Mouse (Mus musculus) lung, postnatal 10 days (tissue): Measurements from ENCODE around the gene Sacs.
A peak's percentile ranks its signal among the peaks of the same experiment; 100 is the strongest.

Experiments
- DNase-seq: peaks from one replicate; pipeline ENCODE4 v3.0.0; 2021

Sacs gene

DNA sequence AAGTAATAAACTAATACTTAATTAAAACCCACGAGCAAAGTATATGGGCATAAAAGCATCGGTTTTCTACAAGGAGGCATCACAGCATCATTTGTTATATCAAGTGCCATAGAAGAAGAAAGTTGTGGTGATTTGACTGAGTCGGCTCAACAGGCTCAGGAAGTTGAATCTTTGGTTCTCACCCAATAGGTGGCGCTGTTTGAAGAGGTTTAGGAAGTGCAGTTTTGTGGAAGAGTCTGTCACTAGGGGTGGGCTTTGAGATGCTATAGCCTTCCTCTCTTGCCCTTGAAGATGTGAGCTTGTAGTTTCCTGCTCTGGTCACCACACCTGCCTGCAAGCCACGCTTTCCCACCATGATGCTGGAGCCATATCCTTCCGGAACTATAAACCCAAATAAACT, 104.4 kb downstream of the Sacs start:
- DNase-seq, result peak; percentile 38

DNA sequence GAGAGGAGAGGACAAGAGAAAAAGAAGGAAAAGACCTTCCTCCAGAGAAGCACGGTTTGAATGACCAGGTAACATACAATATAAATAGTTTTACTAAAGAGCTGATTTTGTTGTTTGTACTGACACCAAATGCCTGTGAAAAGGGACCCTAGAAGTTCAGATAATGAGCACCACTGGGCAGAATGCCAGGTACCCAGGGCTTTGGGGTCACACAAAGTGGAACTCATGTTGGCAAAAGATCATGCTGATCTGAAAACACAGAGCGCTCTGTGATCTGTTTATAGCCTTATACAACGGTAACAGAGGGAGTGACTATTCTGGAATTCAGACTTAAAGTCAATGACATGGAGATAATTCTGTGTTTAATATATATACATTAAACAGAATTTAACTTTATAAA, 108.2 kb downstream of the Sacs start:
- no peak for DNase-seq

DNA sequence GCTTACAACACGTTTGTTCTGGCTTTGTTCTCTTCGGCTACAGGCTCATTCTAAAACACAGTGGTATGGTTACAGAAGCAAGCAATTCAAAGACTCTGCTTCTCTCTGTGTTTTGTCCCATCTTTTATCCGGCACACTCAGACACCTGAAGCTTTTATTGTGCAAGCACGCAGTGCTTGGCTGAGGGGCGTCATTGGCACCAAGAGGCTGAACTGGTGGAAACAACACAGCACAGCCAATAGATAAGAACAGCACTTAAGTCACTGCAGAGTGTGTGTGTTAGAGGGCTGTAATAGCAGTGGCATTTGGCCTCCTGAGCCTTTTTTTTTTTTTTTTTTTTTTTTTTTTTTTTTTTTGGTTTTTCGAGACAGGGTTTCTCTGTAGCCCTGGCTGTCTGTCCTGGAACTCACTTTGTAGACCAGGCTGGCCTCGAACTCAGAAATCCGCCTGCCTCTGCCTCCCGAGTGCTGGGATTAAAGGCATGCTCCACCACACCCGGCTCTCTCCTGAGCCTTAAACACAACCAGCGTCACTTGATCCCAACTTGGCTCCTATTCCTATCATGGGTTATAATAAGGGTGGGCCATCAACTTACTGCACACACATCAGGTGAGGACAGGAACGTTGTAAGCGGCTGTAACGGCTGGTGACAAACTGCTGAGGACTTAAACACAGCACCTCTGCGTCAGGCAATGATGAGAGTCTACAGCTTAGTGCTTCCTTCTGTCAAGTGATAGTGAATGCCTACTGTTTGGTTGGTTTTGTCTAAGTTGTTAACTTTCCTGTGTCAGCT, 114.5 kb downstream of the Sacs start:
- DNase-seq, result no peak

DNA sequence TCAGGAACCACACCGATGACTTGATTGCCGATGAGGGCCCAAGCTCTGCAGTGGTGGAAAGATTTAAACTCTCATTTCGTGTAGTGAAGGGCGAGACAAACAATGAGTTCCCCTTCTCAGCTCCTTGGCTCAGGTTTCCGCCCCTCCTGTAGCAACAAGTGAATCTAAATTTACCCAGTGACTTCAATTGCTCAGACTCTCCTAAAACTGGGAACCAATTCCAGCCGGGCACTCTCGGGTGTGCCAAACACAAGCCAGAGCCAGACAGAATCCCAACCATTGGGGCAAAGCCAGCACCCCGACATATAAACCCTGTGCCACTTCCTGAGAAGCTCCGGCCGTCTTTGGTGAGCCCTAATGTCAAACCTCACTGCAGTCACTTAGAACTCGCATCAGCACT, 120.1 kb downstream of the Sacs start, which contains the start of gene Sgcg:
Gene Sgcg, minus strand, starts transcription at position 139 of the 400 bp plus-strand sequence.
- peak; percentile 31 for DNase-seq

DNA sequence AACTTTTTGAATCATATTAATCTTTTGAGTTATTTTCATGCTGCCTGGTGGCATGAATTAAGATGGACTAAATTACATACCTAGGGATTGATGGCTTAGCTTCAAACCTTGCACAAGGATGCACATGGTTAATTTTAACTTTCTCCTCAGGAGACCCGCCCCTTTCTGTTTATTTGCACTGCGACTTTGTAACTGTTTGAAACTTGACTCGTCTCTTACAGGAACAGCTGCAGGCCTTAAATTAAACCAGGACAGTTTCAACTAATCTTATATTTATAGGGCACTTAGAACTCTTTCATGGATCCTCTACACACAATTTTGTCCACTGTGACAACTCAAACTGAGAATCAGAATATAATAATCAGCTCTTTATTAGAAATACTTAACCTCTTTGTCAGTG, 120.8 kb downstream of the Sacs start:
- no peak for DNase-seq

DNA sequence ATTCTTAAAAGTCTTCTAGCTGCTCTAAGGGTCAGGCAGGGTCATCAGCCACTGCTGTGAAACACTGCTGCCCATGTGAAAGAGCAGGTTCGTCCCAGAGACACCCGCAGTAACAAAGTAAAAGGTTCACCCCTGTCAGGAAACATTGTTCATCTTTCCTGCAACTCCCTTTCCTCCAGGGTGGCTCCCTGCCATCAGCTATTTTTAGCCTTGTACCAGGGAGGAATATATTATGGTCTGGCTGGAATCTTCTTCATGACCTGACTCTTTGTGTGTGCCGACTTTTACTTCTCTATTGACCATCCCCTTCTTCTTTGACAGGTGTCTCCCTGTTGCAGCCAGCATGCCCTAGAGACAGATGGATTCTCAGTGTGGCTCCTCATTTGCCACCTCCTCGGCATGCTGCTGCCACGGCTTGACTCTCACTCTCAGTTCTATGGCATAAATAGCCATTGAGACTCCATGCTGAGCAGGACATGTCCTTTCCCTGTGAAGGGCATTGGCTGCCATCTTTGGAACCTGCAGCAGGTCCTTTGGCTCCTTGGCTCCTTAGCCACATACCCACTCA, 129.7 kb downstream of the Sacs start:
- DNase-seq, result peak; percentile 61

DNA sequence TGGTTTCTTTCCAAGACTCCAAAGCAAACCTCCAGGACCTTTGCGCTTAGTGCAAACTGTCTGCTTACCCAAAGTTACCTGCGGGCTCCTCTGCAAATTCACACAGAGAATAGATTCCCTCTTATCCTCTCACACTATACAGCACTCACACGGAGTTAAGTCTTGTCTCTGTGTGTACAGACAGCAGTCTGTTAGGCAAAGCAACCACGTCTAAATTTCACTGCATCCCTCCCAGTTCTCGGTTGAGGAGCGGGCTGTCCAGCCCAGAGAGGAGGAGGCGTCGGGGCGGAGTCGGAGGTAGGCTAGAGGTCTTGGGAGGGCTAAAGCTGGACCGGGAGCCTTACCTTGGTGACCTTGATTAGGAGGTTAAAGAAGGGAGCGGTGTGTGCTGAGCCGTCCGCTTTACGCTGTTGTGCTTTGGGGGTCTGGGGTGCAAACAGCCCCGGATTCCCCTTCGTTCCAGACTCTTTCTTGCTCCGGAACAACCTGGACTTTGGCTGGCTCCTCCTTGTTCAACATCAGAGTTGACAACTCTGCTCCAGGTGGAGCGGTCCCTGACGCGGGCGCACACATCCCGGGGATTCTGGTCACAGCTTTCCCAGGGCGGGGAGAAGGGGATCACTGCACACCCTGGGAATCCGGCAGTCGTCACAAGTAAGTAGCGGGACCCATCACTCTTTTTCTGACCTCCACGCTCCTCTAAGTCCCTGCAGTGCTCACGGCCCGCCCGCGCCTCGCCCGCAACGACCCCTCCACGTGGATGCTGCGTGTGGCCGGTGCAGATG, 136.3 kb downstream of the Sacs start:
- DNase-seq, result peak; percentile 27

DNA sequence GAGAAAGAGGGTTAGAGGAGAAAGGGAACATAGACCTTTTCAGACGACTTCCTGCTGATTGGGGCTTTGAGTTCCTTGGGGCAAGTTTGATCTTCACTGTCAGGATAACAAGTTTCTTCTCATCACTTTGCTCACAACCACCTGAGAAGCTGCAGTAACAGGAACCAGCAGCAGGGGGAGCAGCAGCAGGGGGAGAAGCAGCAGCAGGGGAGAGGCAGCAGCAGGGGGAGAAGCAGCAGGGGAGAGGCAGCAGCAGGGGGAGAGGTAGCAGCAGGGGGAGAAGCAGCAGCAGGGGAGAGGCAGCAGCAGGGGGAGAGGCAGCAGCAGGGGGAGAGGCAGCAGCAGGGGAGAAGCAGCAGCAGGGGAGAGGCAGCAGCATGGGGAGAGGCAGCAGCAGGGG, 139.0 kb downstream of the Sacs start:
- DNase-seq, result peak; percentile 67

DNA sequence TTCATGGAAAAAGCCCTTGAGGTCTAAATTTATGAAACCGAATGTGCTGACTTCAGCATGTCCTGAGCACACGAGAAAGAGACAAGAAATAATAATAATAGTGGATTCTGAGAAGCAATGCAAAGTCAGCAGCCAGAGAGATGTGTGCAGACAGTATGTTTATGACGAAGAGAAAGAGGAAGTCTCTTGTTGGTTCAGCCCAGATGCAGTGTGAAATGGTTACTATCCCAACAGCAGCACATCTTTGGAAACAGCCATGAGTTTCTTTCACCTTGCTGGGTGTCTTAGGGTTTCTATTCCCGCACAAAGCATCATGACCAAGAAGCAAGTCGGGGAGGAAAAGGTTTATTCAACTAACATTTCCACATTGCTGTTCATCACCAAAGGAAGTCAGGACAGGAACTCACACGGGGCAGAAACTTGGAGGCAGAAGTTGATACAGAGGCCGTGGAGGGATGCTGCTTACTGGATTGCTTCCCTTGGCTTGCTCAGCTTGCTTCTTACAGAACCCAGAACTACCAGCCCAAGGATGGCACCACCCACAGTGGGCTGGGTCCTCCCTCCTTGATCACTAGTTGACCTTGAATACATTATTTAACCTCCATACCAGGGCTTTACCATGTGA, 140.5 kb downstream of the Sacs start:
- no peak for DNase-seq

DNA sequence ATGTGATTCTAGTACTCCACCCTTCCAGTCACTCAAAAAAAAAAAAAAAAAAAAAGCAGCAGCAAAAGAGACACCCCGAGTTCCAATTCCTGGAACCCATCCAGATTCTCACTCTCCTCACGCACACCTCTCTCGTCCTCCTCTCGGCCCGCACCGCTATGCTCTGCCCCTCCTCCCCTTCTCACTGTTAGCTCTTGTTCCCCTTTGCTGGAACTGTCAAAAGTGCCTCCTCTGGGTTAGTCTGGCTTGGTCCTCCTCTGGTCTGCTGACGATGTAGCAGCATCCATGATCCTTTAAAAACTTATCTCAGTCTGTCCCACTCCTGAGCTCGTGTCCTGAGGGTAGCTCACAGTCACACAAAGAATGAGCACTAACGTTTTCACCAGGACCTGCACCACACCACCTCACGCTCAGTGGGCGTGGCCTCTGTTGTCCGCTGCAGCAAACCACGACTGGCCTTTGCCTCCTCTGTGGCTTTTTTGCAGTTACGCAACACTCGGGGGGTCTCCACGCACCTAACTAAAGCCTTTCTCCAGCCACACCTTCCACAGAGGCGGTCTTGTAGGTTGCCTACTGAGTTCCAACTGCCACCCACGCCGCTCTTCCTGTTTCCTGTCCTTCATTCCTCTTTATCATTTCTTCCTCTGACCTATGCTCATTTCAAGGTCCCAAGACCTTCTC, 150.5 kb downstream of the Sacs start:
- no peak for DNase-seq
